Mouse (Mus musculus) intestine, embryonic 14.5 days (tissue): ENCODE results near the gene Patj. TPM values are rescaled to one million over a fixed set of nuclear protein-coding genes. Genes with fewer than 3 reads are reported as not detected.
A peak's percentile ranks its signal among the peaks of the same experiment; 100 is the strongest.

Experiments used
- ATAC-seq: fragments of 200-750 bp; cut with Nextera tagmentation; replicated peaks from 2 replicates; pipeline ENCODE4 v1.8.0; 2017; ENCODE audit warnings: low read depth, moderate number of reproducible peaks, moderate TSS enrichment, moderate library complexity; ENCODE audit not compliant: low FRiP score, low TSS enrichment
- DNase-seq: peaks from one replicate; pipeline ENCODE4 v3.0.0-alpha.2; 2018; ENCODE audit warnings: low spot score
- H3K27ac ChIP-seq: fragments of 300-500 bp; sonication (generic); 2 replicates; pipeline ENCODE4 v1.5.1; 2014; ENCODE audit warnings: low read depth, mild to moderate bottlenecking, control low read depth
- H3K27me3 ChIP-seq: fragments of 300-500 bp; sonication (generic); replicated peaks from 2 replicates; pipeline ENCODE4 v1.6.1; 2014; ENCODE audit warnings: low read length, control low read depth; ENCODE audit not compliant: control insufficient read depth, insufficient read depth
- H3K36me3 ChIP-seq: fragments of 300-500 bp; sonication (generic); 2 replicates; pipeline ENCODE4 v1.6.1; 2014; ENCODE audit warnings: low read length, control low read depth; ENCODE audit not compliant: control insufficient read depth, insufficient read depth
- H3K4me1 ChIP-seq: fragments of 300-500 bp; sonication (generic); replicated peaks from 2 replicates; pipeline ENCODE4 v1.6.1; 2014; ENCODE audit warnings: low read length, control low read depth, mixed read lengths; ENCODE audit not compliant: control insufficient read depth, insufficient read depth
- H3K4me2 ChIP-seq: fragments of 300-500 bp; sonication (generic); 2 replicates; pipeline ENCODE4 v1.6.1; 2014; ENCODE audit warnings: low read length
- H3K4me3 ChIP-seq: fragments of 300-500 bp; sonication (generic); 2 replicates; pipeline ENCODE4 v1.5.1; 2014; ENCODE audit warnings: low read depth, low read length, control low read depth, mixed read lengths
- H3K9ac ChIP-seq: fragments of 300-500 bp; sonication (generic); 2 replicates; pipeline ENCODE4 v1.6.1; 2014; ENCODE audit warnings: mild to moderate bottlenecking, low read length
- H3K9me3 ChIP-seq: fragments of 300-500 bp; sonication (generic); 2 replicates; pipeline ENCODE4 v1.6.1; 2016; ENCODE audit warnings: low read length, control low read depth; ENCODE audit not compliant: control insufficient read depth
- WGBS: fragments of 180-500 bp; shearing (Covaris S2); extraction: QIAGEN DNeasy Blood & Tissue Kit; methylation state at CpG from one replicate; pipeline ENCODE4 v1.1.7; 2014; 5-methylcytosine and 5-hydroxymethylcytosine counted together
- polyA plus RNA-seq: library from polyadenylated mRNA; unstranded; fragments of >200 nt; fragmentation: Nextera tagmentation; extraction: Ambion mirVana; gene quantifications from 2 replicates; pipeline ENCODE4 v1.2.1, GENCODE M21; 2014

The Patj gene
- polyA plus RNA-seq, 1 experiment from 2014 or later = 19.7 TPM

DNA sequence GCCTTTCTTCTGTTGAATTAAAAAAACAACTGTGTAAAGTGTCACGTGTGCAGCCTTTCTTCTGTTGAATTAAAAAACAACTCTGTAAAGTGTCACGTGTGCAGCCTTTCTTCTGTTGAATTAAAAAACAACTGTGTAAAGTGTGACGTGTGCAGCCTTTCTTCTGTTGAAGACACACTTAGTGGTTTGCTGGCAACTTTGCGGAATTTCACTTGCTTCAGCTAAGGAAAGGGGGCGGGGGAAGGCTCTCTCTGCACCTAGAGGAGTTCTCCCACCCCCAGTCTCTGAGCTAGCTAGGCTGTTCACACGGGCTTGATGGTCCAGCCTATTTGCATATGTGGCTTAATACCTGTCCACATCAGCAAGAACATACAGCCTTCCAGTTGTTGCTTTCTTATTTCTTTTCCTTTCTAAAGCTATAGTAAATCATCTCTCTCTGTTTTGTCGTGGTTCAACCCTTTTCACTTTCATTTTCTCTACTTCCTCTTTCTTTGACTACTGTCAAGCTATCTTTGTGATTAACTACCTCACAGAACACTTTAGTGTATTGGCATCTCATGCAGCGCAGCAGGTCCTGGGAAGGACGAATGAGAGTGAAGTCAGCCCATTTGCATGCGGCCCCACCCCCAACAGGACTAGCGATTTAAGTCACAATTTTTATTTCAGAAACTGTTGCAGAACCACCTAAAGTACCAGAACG, 41.2 kb downstream of the Patj start:
- Histone ChIP-seq H3K4me2 (no peak overlapping the region), H3K27ac (no peak overlapping the region), H3K9me3 (no peaks in the 10 kb centered on the region), H3K36me3 (no peaks in the 10 kb centered on the region; the same call in 1 of the 2 replicates), H3K4me1 (no peaks in the 10 kb centered on the region), H3K4me3 (no peak overlapping the region), H3K27me3 (no peaks in the 10 kb centered on the region), H3K9ac (no peak overlapping the region)
- ATAC-seq = no peak
- DNase-seq = no peak
- WGBS = 67% methylated on average over 12 of the region's 12 CpGs

DNA sequence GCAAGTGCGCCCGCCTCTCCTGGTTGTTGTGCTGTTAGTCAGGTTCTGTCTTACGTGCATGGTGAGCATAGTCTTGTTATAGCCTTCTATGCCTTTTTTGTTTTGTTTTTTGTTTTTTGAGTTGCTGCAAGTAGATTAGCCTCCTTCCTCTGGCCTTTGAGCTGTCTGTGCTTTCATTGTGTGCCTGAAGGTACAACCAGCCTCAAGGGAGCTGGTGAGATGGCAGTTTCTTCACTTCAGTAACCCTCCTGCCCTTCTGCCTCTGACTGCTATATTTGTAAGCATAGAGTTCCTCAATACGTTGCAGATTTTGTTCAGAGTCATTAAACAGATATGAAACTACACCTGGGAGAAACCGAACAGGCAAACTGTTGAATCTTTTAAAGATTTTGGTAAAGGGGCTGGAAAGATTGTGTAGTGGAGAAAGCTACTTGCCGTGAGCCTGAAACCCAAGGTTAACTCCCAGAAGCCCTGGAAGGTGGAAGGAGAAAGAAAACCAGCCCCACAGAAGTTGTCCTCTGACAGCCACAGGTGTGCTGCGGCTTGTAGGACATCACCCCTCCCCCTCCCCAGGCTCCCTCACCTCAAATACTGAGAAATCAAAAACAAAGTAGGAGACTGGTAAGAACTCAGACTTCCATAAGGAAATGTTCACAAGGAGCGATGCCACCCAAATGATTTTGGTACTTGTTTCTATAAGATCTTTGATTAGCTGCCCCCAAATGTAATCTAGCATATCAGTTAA, 43.8 kb downstream of the Patj start:
- DNase-seq (no peak), ATAC-seq (no peak)
- H3K4me1 ChIP-seq = no peaks in the 10 kb centered on the region
- H3K9ac ChIP-seq = no peak overlapping the region
- H3K4me3 ChIP-seq = no peak overlapping the region
- H3K27ac ChIP-seq = no peak overlapping the region
- H3K9me3 ChIP-seq = no peaks in the 10 kb centered on the region
- no peak overlapping the region for H3K4me2 ChIP-seq
- no peaks in the 10 kb centered on the region for H3K27me3 ChIP-seq
- peaks cover 6% of the 10 kb centered on the region; the same call in 1 of the 2 replicates for H3K36me3 ChIP-seq
- 89% methylated on average over 8 of the region's 8 CpGs for WGBS

DNA sequence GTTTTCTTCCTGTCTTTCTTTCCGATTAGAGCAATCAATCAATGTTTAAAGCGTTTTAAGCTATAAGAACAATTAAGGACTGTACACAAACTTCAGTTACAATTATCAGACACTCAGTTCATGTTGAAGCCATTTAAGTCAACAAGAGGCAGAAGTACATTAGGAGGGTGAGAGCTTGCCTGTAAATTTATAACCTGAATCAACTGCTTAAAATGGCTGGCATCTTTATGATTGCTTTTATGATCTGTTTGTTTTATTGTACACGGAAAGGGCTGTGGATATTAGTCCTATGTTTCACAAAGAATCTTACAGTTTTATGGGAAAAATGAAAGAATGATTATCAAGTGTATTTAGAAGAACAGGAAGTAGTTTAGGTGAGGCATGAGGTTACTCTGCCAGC, 45.7 kb downstream of the Patj start:
- Histone ChIP-seq H3K4me2 (no peak overlapping the region), H3K9me3 (no peaks in the 10 kb centered on the region), H3K27ac (no peak overlapping the region), H3K4me1 (no peaks in the 10 kb centered on the region), H3K4me3 (no peak overlapping the region), H3K36me3 (peaks cover 6% of the 10 kb centered on the region; the same call in 1 of the 2 replicates), H3K9ac (no peak overlapping the region), H3K27me3 (no peaks in the 10 kb centered on the region)
- whole genome bisulfite sequencing = 53% methylated on average over 3 of the region's 3 CpGs
- DNase-seq (no peak), ATAC-seq (no peak)

DNA sequence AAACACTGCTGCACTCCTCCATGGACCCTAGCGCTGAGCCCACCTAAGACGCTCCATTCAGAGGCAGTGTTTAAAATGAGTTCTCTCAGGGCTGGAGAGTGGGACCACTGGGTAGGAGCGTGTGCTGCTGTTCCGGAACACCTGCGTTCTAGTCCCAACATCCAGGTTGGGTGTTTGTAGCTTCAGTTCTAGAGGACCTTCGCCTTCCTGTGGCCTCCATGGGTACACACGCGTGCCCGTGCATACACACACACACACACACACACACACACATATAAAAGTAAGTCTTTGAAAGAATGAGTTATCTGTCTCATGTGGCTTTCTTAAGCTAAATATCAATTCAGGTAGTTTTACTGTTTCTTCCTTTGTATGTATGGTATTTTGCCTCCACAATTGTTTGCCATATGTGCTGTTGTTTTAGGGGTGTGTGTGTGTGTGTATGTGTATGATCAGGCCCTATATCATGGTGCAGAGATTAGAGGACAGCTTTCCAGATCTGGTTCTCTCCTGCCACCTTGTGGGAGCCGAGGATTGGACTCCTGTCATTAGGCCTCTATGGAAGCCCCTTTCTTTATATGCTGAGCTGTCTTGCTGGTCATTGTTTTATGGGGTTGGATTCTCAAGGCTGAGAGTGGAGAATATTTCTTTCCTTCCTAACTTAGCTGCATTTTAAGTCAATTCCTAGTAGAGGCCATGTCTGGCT, 49.0 kb downstream of the Patj start:
- 88% methylated on average over 10 of the region's 10 CpGs for WGBS
- Histone ChIP-seq H3K36me3 (peaks cover 6% of the 10 kb centered on the region; the same call in 1 of the 2 replicates), H3K27me3 (no peaks in the 10 kb centered on the region), H3K4me1 (no peaks in the 10 kb centered on the region), H3K9ac (no peak overlapping the region), H3K4me3 (no peak overlapping the region), H3K4me2 (no peak overlapping the region), H3K27ac (no peak overlapping the region), H3K9me3 (no peaks in the 10 kb centered on the region)
- DNase-seq (peak; percentile 63), ATAC-seq (no peak)

GRCm38 (mm10) chr4:98449564-98450263, 54.1 kb downstream of the Patj start:
- no peak for DNase-seq
- Histone ChIP-seq H3K36me3 (no peaks in the 10 kb centered on the region), H3K9me3 (no peaks in the 10 kb centered on the region), H3K27ac (no peak overlapping the region; the same call in 1 of the 2 replicates), H3K9ac (no peak overlapping the region), H3K4me3 (no peak overlapping the region), H3K4me2 (peak overlapping the region; percentile 6; the same call in 1 of the 2 replicates), H3K4me1 (peaks cover 21% of the 10 kb centered on the region), H3K27me3 (no peaks in the 10 kb centered on the region)
- 38% methylated on average over 4 of the region's 4 CpGs for WGBS
- ATAC-seq = 0 out of 2 replicates have a peak, but pooled peaks have one; percentile 32

- Histone ChIP-seq H3K4me3 (no peak overlapping the region), H3K27me3 (no peaks in the 10 kb centered on the region), H3K36me3 (no peaks in the 10 kb centered on the region), H3K27ac (peak overlapping the region; percentile 40; the same call in 1 of the 2 replicates), H3K4me1 (peaks cover 21% of the 10 kb centered on the region), H3K4me2 (peak overlapping the region; percentile 6; the same call in 1 of the 2 replicates), H3K9ac (no peak overlapping the region), H3K9me3 (no peaks in the 10 kb centered on the region)
- DNase-seq (no peak), ATAC-seq (no peak)
- WGBS = 36% methylated on average over 11 of the region's 11 CpGs
Measured at GRCm38 (mm10) chr4:98450308-98450707, 54.7 kb downstream of the Patj start.

GRCm38 (mm10) chr4:98450829-98451228, 55.2 kb downstream of the Patj start:
- Histone ChIP-seq H3K4me3 (no peak overlapping the region), H3K9me3 (no peaks in the 10 kb centered on the region), H3K4me2 (no peak overlapping the region), H3K4me1 (peaks cover 21% of the 10 kb centered on the region), H3K27ac (0 out of 2 replicates have a peak overlapping the region, but pooled peaks have one; percentile 40), H3K36me3 (no peaks in the 10 kb centered on the region), H3K27me3 (no peaks in the 10 kb centered on the region), H3K9ac (no peak overlapping the region)
- no peak for ATAC-seq
- 59% methylated on average over 5 of the region's 5 CpGs for WGBS
- DNase-seq = no peak

DNA sequence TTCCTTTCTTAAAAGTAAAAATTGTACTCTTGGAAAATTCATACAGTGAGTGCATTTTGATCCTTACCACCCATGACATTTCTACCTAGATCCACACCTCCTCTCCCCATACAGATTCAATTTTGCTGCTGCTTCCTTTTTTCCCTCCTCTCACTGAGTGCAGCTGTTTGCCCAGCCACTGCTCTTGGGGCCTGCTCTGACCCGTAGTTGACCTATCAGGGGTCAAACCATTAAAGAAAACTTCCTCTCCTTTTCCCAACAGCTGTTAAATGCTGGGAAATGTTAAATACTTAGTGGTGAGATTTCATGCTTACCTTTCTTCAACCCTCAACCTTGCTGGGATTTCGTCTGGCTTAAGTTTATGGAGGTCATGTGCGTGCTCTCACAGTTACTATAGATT, 55.7 kb downstream of the Patj start:
- Histone ChIP-seq H3K27ac (no peak overlapping the region), H3K4me1 (peaks cover 21% of the 10 kb centered on the region), H3K4me2 (no peak overlapping the region), H3K27me3 (no peaks in the 10 kb centered on the region), H3K9me3 (no peaks in the 10 kb centered on the region), H3K36me3 (no peaks in the 10 kb centered on the region), H3K9ac (no peak overlapping the region), H3K4me3 (no peak overlapping the region)
- ATAC-seq (no peak), DNase-seq (no peak)
- WGBS = 40% methylated on average over 3 of the region's 3 CpGs
